Mouse (Mus musculus) myocyte (in vitro differentiated cells): ENCODE results near the gene Dlg2. TPM values are rescaled to one million over a fixed set of nuclear protein-coding genes. Genes with fewer than 3 reads are reported as not detected.

Source experiments
- H3K27me3 ChIP-seq: one replicate; pipeline ENCODE4 v1.6.1; 2011; ENCODE audit not compliant: control insufficient read depth, insufficient read depth, insufficient read length
- H3K36me3 ChIP-seq: one replicate; pipeline ENCODE4 v1.6.1; 2011; ENCODE audit not compliant: control insufficient read depth, insufficient read depth
- H3K4me2 ChIP-seq: one replicate; pipeline ENCODE4 v1.6.1; 2011; ENCODE audit warnings: low read depth, control low read depth
- H3K4me3 ChIP-seq: one replicate; pipeline ENCODE4 v1.5.1; 2011; ENCODE audit warnings: mild to moderate bottlenecking, control low read depth, moderate library complexity
- H3K79me2 ChIP-seq: one replicate; pipeline ENCODE4 v1.6.1; 2011; ENCODE audit not compliant: control insufficient read depth, insufficient read depth
- H3ac ChIP-seq: one replicate; pipeline ENCODE4 v1.6.1; 2011; ENCODE audit not compliant: control insufficient read depth, insufficient read length
- CEBPB ChIP-seq: IDR thresholded peaks from 2 replicates; pipeline ENCODE4 v1.6.1; 2011; ENCODE audit warnings: mild to moderate bottlenecking, moderate library complexity; ENCODE audit not compliant: poor library complexity, insufficient read depth, severe bottlenecking
- E2F4 ChIP-seq: IDR thresholded peaks from one replicate; pipeline ENCODE4 v1.6.1; 2011; ENCODE audit warnings: mild to moderate bottlenecking, control low read depth, moderate library complexity; ENCODE audit not compliant: insufficient read depth
- MAX ChIP-seq: IDR thresholded peaks from one replicate; pipeline ENCODE4 v1.6.1; 2011; ENCODE audit warnings: low read depth, mild to moderate bottlenecking, control low read depth
- MYOD1 ChIP-seq, 3 experiments: IDR thresholded peaks; one replicate each; pipeline ENCODE4 v1.6.1; 2011; ENCODE audit warnings: control low read depth in 2 of 3, low read depth in 2 of 3, mild to moderate bottlenecking in 2 of 3, moderate library complexity in 1 of 3; ENCODE audit not compliant: insufficient read length in 2 of 3, control insufficient read depth in 1 of 3
- MYOG ChIP-seq, 3 experiments: IDR thresholded peaks; one replicate each; pipeline ENCODE4 v1.6.1; 2011; ENCODE audit warnings: control low read depth in 2 of 3, low read depth in 2 of 3, mild to moderate bottlenecking in 2 of 3; ENCODE audit not compliant: insufficient read length in 2 of 3, control insufficient read depth in 1 of 3, insufficient read depth in 1 of 3
- POLR2A ChIP-seq: IDR thresholded peaks from one replicate; pipeline ENCODE4 v1.6.1; 2011; ENCODE audit warnings: low read depth, mild to moderate bottlenecking, control low read depth, moderate library complexity; ENCODE audit not compliant: insufficient read length
- POLR2AphosphoS2 ChIP-seq: IDR thresholded peaks from one replicate; pipeline ENCODE4 v1.6.1; 2011; ENCODE audit warnings: low read depth, control low read depth; ENCODE audit not compliant: insufficient read length
- REST ChIP-seq: IDR thresholded peaks from one replicate; pipeline ENCODE4 v1.6.1; 2011; ENCODE audit warnings: mild to moderate bottlenecking, control low read depth, moderate library complexity; ENCODE audit not compliant: insufficient read depth, insufficient read length
- SRF ChIP-seq: IDR thresholded peaks from one replicate; pipeline ENCODE4 v1.6.1; 2011; ENCODE audit warnings: low read depth; ENCODE audit not compliant: control insufficient read depth, insufficient read length
- TCF12 ChIP-seq: IDR thresholded peaks from one replicate; pipeline ENCODE4 v1.6.1; 2011; ENCODE audit warnings: mild to moderate bottlenecking, control low read depth; ENCODE audit not compliant: poor library complexity, insufficient read depth, severe bottlenecking
- TCF3 ChIP-seq: IDR thresholded peaks from one replicate; pipeline ENCODE4 v1.6.1; 2011; ENCODE audit warnings: low read depth, control low read depth; ENCODE audit not compliant: insufficient read length
- USF1 ChIP-seq: IDR thresholded peaks from one replicate; pipeline ENCODE4 v1.6.1; 2011; ENCODE audit warnings: low read depth, mild to moderate bottlenecking, control low read depth, moderate library complexity
- polyA plus RNA-seq: library from polyadenylated mRNA; unstranded; fragments of >200 nt; fragmentation: generic; extraction: Trizol; gene quantifications from one replicate; pipeline ENCODE4 v1.2.1, GENCODE M21; 2012; ENCODE audit warnings: missing spikeins

The Dlg2 gene
- polyA plus RNA-seq, 1 experiment = 0.65 TPM

GRCm38 (mm10) chr7:91262031-91262951, 785.8 kb downstream of the Dlg2 start:
- no peaks in the 10 kb centered on the region for H3K36me3 ChIP-seq
- H3K4me2 ChIP-seq = peak overlapping the region; percentile 18
- H3K27me3 ChIP-seq = peaks cover 4% of the 10 kb centered on the region

GRCm38 (mm10) chr7:91262998-91263397, 786.5 kb downstream of the Dlg2 start:
- H3K27me3 ChIP-seq = peaks cover 4% of the 10 kb centered on the region
- no peaks in the 10 kb centered on the region for H3K79me2 ChIP-seq
- H3K4me3 ChIP-seq = no peak overlapping the region
- no peak overlapping the region for H3ac ChIP-seq
- peak overlapping the region; percentile 18 for H3K4me2 ChIP-seq
- H3K36me3 ChIP-seq = no peaks in the 10 kb centered on the region
- TF ChIP-seq REST (no peak), E2F4 (no peak), MYOD1 (IDR thresholded peaks at IDR 0.05; ENCODE audit: control insufficient read depth in 1 of 3, insufficient read length in 2 of 3, low read depth in 2 of 3) (no peak), SRF (no peak), TCF12 (no peak), USF1 (no peak), MAX (no peak), MYOG (IDR thresholded peaks at IDR 0.05; ENCODE audit: control insufficient read depth in 1 of 3, insufficient read depth in 1 of 3, insufficient read length in 2 of 3, low read depth in 2 of 3) (no peak), POLR2A (no peak), CEBPB (no peak)

More at GRCm38 (mm10) chr7:91262031-91262951, 785.8 kb downstream of the Dlg2 start:
- TF ChIP-seq REST = no peak
- TF ChIP-seq USF1 = no peak
- no peak for TF ChIP-seq TCF12
- TF ChIP-seq TCF3 = no peak
- TF ChIP-seq MYOG (IDR thresholded peaks at IDR 0.05; ENCODE audit: control insufficient read depth in 1 of 3, insufficient read depth in 1 of 3, insufficient read length in 2 of 3, low read depth in 2 of 3) = no peak
- no peak for TF ChIP-seq MAX
- Histone ChIP-seq H3K79me2 (no peaks in the 10 kb centered on the region), H3K4me3 (no peak overlapping the region), H3ac (no peak overlapping the region)

- Histone ChIP-seq H3K36me3 (no peaks in the 10 kb centered on the region), H3K4me2 (no peak overlapping the region), H3ac (no peak overlapping the region)
These were observed 791.3 kb downstream of the Dlg2 start for GRCm38 (mm10) chr7:91267764-91268163.

GRCm38 (mm10) chr7:91284167-91284566, 807.7 kb downstream of the Dlg2 start:
- H3ac ChIP-seq = no peak overlapping the region
- no peaks in the 10 kb centered on the region for H3K27me3 ChIP-seq
- no peak overlapping the region for H3K4me3 ChIP-seq
- no peaks in the 10 kb centered on the region for H3K79me2 ChIP-seq
- TF ChIP-seq SRF (no peak), MAX (no peak), CEBPB (no peak), TCF3 (no peak), REST (no peak), MYOD1 (IDR thresholded peaks at IDR 0.05; ENCODE audit: control insufficient read depth in 1 of 3, insufficient read length in 2 of 3, low read depth in 2 of 3) (no peak), E2F4 (no peak), POLR2AphosphoS2 (no peak), USF1 (no peak), MYOG (IDR thresholded peaks at IDR 0.05; ENCODE audit: control insufficient read depth in 1 of 3, insufficient read depth in 1 of 3, insufficient read length in 2 of 3, low read depth in 2 of 3) (no peak), TCF12 (no peak), POLR2A (no peak)
- no peak overlapping the region for H3K4me2 ChIP-seq
- H3K36me3 ChIP-seq = no peaks in the 10 kb centered on the region

More at GRCm38 (mm10) chr7:91267764-91268163, 791.3 kb downstream of the Dlg2 start:
- Histone ChIP-seq H3K4me3 (no peak overlapping the region), H3K27me3 (peaks cover under 1% of the 10 kb centered on the region), H3K79me2 (no peaks in the 10 kb centered on the region)
- no peak for TF ChIP-seq POLR2AphosphoS2
- TF ChIP-seq REST = peak; percentile 62

GRCm38 (mm10) chr7:91288324-91288723, 811.9 kb downstream of the Dlg2 start:
- Histone ChIP-seq H3K79me2 (no peaks in the 10 kb centered on the region), H3K27me3 (no peaks in the 10 kb centered on the region), H3K4me2 (no peak overlapping the region), H3K36me3 (no peaks in the 10 kb centered on the region), H3K4me3 (no peak overlapping the region), H3ac (no peak overlapping the region)
- TF ChIP-seq MYOD1 (IDR thresholded peaks at IDR 0.05; ENCODE audit: control insufficient read depth in 1 of 3, insufficient read length in 2 of 3, low read depth in 2 of 3) (no peak), E2F4 (no peak), MYOG (IDR thresholded peaks at IDR 0.05; ENCODE audit: control insufficient read depth in 1 of 3, insufficient read depth in 1 of 3, insufficient read length in 2 of 3, low read depth in 2 of 3) (no peak), TCF3 (no peak), POLR2A (no peak), TCF12 (no peak), REST (no peak), MAX (no peak), POLR2AphosphoS2 (no peak), USF1 (no peak)
